Mouse (Mus musculus) 3T3-L1 (cell line): ENCODE measurements around the gene Hif3a.
"Not testable (repeated sequence)": the region's sequence is repeated elsewhere in the genome, so short reads cannot be mapped to it uniquely, and the experiment has no call there.

Experiments used
- DNase-seq: peaks from one replicate; pipeline ENCODE4 v3.0.0-alpha.2; 2015; ENCODE audit warnings: low read depth, low spot score

The Hif3a gene

DNA sequence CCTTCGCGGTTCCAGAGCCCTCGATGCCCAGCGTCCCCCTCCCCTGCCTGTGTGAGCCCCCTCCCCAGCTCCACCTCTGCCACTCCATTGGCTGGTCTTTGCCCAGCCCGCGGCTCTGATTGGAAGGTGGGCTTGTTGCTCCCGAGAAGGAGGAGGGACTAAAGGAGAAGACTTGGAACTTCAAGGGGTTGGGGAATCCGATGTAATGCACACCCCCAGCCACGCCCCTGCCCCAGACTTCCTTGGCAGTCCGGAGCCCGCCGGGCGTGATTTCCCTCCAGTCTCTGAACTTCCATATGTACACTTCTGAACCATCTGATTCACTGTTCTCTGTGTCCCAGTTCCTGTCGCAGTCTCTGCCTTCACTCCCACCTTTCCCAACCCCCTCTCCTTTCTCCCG, at the start of gene Hif3a:
Gene Hif3a, minus strand, starts transcription at position 39 of the 400 bp plus-strand sequence.
- DNase-seq = no peak

DNA sequence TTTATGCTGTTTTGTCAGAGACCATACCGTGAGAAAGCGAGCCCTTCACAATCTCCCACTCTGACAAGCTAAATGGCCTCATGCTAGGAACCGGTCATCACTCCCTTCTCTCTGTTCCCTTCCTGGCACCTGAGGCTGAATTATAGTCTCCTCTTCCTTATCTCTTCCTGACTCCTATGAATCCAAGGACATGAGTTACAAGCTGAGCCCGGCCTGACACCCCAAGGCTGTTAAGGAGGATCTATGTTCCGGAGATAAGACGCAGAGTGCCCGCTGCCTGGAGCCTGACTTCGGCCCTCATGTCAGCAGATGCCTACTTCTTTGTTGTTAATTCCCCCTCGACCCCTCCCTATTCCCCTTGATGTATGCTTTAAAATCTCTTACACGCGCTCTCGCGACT, 39.4 kb upstream of the Hif3a start:
- not testable (repeated sequence) for DNase-seq

DNA sequence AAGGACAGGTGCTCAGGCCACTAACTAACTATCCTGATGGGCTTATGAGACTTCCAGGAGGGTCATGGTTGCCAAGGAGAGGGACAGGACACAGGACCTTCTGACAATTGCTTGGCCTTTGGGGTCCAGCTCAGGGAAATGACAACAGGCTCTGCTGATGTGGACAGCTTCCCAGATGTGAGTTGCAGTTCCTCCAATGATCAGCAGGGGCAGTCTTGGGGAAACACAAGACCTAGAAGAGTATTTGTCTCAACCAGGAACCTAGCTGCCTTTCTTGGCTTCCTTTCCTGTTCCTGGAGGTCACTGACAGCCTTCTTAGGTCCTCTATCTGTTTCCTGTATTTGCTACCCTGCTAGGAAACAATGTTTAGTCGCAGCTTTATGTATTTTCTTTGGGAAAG, 29.1 kb upstream of the Hif3a start:
- peak; percentile 31 for DNase-seq

DNA sequence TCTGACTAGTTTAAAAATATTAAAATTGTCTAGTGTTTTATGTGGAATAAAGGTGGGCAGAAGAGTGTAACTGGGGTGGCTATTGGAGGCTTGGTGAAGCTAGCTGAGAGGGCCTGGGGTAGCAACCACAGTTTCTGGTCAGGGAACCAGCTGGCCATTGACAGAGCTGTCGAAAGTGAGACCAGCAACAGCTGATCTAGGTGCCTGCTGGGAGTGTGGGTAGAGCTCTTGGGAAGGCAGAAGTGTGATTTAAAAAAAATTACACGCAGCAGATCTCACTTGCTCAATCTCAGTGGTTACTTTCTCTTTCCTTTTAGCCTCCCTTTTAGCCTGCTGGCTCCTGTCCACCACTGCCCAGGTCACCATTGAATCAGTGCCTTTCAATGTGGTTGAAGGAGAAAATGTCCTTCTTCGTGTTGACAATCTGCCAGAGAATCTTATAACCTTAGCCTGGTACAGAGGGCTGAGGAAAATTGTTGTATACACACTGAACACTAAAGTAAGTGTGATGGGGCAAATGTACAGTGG, 27.9 kb upstream of the Hif3a start:
- DNase-seq = no peak

DNA sequence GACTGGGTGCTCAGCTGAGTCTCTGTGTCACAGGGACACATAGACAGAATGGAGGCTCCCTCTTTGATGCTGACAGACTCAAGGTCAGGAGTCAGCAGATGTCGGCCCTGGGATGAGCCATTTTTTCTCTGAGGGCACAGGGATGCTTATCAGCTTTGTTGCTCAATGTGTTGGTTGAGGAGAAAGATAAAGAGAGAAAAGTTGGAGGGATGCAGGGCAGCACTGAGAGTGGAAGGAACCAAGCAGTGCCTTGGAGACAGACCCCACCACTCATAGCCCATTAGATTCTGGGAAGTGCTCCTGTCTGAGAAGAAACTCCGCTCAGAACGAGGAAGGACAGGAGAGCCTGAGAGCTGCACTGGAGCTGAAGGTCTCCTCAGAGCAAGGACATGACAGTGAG, 25.5 kb upstream of the Hif3a start:
- DNase-seq = no peak

DNA sequence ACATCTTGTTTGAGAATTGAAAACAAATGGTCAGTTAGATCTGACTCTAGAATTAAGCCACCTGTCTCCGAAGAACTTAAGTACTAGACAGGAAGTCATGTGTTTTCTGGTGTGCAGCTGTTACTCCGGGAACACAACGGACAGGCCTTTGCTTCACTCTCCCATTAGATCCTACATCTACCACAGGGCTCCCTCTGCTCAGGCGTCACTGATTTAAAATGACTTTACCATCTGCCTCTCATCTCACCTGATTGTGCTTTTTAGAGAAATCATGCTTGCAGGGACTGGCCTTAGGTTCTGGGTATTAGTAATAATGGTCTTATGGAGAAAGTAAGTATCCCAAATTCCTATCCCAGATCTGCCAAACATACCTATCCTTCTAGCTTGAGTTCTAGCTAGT, 20.5 kb upstream of the Hif3a start:
- DNase-seq = no peak

DNA sequence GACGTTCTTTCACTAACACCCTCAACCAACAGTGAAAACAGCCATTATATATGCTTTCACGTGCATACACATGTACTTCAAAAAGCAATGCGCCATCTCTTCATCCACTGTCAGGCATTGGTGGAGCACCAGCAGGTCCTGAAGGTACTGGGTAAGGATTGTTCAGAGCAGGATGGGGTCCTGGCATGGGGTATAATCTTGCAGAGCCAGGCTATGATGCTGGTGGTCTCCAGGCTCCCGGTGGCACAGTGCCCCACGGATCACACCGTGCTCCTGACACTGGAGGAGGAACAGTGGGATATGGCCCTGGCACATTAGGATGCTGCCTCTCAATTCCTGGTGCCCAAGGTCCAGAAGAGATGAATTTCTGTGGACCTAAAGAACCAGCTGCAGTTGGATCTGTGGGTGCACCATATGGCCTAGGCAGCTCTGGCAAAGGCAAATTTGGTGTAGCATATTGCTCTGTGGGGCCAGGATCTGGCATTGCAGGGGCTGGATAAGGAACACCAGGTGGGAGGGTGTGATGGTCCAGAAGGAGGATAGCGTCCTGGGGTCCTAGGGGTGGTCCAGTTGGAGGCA, 15.9 kb upstream of the Hif3a start:
- no peak for DNase-seq

DNA sequence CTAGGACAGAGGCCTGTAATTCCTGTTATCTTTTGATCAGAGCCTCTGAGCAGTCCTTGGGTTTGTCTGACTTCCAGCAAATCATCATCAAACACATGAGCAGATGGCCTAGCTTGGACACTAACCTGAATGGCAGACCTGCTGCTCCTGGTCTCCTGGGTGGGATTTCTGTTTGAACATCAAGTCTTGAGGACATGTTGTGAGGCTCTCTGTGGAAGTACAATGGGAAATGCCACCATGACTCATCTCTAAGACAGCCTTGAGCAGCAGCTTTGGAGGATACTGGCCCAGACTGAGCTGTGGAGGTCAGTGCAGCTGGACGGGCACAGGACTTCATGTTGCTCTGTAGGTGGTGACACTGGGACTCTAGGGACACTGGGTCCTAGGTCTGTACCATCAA, 14.3 kb upstream of the Hif3a start:
- DNase-seq = no peak

DNA sequence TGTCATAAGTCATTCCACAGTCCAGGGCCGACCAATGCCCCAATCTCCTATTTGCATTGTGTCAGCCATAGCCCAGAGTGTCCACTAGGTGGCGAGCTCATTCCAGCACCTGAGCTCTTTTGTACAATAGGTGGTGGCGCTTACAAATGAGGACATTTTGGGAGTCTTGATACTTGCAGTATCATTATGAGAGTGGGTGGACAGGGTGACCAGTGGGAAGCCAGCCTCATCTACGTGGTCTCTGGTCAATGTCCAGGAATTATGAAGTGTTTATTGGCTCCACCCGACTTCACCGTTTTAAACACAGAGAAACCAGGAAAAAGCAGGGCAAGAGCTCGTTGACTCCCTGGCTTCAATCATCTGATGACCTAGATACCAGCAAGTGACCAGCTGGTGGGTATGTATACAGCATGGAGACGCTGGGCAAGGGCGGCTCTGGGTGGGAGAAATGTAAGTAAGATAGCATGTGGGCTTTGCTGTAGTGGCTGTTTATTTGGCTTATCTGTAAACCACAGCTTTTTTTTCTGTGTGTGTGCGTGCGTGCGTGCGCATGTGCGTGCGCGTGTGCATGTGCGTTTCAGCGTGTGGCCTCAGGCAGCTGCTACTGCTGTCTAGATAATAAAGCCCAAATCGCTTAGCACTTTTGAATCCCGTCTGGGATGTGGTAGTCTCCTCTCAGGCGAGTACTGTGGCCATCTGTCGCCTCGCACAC, 11.8 kb upstream of the Hif3a start, which contains the start of gene Psg16:
Gene Psg16, plus strand, starts transcription at position 137 of the 712 bp plus-strand sequence.
- peak; percentile 68 for DNase-seq

DNA sequence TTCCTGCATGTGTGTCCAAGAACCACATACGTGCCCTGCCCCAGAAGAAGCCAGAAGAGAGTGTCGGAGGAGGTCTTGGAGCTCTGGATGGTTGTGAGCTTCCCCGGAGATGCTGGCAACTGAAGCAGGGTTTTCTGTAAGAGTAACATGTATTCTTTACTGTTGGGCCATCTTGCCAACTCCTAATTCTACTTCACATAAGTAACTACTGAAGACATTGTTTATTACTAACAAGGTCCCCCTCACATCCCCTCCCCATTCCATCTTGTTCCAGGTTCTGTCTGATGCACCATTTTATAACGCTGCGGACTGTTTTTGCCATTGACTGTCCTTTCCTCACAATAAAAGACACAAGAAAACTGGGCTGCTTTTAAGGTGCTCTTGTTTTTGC, 11.3 kb upstream of the Hif3a start:
- no peak for DNase-seq

DNA sequence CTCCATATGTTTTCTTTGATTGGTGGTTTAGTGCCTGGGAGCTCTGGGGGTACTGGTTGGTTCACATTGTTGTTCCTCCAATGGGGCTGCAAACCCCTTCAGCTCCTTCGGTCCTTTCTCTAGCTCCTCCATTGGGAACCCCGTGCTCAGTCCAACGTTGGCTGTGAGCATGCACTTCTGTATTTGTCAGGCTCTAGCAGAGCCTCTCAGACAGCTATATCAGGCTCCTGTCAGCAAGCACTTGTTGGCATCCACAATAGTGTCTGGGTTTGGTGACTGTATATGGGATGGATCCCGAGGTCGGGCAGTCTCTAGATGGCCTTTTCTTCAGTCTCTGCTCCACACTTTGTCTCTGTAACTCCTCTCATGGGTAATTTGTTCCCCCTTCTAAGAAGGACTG, 5.4 kb upstream of the Hif3a start:
- DNase-seq = not testable (repeated sequence)

DNA sequence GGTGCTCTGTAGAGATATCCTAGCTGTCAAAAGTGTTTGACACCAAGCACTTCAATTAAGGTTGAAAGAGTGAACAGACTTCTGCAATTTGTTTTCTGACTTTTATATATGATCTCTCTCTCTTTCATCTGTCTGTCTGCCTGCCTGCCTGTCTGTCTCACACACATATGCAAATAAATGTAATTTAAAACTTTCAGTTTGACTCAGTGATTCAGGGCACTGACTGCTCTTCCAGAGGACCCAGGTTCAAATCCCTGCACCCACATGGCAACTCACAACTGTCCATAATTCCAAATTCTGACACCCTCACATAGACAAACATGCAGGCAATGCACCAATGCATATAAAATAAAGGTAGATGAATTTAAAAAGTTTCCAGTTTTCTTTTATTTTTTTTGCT, 4.8 kb upstream of the Hif3a start:
- no peak for DNase-seq

DNA sequence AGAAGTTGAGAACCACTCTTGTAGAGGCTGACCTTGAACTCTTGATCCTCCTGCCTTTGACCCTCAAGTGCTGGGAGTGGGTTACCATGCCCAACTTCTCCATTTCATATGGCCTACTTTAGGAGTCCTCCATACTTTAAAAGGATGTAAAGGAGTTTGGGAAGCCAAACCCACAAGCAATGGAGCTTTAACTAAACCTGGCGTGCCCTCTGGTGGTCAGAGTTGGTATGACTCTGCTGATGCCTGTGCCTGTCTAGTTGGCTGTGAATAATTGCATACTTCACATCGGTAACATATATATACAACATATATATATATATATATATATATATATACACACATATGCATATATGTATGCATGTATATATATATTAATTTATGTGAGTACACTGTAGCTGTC, 4.2 kb upstream of the Hif3a start:
- peak; percentile 82 for DNase-seq

DNA sequence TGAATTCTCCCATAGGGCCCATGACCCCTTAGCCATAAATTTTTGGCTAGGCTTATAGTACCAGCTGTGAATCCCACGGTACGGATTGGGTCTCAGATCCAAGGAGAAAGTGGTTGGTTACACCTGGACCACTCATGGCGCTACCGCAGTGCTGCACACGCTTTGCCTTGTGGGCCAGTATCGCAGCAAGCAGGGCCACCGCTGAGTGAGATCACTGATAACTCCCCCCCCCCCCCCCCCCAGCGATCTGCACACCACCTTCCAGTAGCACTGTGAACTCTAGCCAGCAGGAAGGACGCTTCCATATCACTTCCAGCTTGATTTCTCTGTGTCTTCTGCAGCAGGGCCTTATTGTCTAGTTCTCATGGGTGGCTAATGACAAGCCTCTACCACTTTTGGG, 3.4 kb upstream of the Hif3a start:
- DNase-seq = no peak

DNA sequence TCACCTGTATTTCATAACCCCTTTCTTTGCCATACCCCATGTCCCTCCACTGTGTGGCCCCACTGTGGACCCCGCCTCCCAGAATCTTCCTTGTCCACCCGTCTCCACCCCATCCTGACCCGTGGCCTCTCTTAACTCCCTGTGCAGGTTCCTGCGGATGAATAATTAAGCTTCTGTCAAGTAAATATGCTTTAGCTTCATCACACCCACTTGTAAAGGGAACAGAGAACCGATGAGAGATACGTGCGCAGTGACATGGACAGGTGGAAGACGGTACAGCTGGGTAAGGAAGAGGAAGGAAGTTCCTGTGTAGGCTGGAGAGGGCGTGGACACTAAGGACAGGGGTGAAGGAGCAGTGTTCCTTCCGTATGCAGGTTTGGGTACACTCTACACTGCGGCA, 618 bp upstream of the Hif3a start:
- DNase-seq = no peak

DNA sequence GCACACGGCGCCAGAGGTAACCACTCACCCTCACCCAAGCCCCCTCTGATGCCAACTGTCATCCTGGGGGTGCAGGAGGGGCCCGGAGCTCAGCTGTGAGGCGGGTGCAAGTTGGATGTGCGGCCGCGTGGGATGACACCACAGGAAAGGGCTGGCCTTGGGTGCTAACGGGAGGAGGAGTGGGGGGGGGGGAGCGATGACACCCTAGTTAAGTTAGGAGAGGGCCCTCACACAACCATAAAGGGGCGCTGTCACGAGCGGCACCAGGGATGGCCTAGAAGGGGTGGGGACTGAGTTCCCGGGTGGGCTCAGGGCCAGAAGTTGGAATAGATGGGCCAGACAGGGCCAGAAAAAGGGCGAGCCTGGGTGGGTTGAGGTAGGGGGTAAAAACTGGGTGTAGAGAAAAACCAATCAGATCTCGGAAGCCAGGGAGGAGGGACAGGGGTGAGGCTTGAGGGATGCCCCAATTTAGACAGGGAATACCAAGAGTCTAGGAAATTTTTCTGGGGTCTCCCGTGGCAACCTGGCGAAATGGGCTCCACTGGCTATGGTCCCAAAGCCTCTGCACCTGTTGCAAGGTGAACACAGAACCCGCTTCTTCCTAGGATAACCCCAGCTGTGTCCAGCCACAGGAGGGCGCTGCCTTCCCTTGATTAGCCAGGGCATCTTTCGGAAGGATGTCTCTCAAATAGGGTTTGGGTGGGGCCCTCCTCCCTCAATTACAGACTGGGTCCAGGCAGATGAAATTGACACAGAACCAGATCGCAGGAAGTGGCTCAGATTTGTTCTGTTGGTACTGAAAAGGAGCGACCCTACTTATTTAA, 1.2 kb downstream of the Hif3a start:
- no peak for DNase-seq

DNA sequence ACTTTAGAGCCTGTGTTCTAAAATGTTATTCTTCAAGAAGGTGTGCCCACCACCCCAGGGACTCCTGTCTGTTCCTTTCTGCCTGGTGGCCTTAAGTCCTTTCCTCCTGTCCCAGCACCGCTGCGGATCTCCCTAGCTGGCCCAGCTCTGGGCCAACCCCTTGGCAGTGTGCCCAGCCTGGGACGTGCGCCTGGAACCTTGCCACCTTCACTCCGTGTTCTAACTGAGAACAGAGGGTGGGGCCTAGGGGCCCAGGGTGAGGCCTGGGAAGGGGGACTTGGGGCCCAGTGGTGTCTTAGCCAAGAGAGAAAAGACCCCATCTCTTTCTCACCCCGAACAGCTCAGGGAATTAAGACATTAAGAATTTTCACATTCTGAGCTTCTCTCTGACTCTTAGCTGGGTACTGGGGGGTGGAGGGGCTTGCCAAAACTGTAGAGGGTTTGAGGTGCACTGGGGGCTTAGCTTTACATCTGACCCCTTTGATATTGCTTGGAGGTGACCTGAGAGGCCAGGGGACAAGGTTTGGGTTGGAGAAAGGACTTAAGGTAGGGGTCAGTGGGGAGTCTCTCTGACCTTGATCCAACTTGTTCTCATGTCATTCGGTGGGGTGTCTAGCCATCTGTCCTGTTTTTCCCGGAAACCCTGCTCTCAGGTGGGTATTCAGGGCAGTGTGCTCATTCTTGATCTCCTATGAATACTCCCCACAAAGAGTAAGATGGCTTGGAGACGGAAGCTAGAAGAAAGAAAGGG, 2.0 kb downstream of the Hif3a start:
- DNase-seq = peak; percentile 29

DNA sequence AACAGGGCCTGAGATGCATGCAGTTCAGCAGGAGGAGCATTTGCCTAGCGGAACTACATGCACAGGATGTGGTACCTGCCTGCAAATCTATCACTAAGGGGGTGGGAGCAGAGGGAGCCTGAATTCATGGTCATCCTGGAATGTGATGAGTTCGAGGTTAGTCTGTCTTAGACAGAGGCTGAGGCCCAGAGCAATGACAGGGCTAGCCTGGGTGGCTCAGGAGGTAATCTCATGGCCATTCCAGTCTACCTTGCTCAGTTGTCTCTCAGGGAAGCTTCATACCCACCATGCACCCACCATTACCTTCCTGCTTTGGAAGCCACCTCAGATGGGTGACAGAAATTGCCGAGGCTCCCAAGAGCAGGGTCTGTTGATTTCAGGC, 2.8 kb downstream of the Hif3a start:
- DNase-seq = no peak

DNA sequence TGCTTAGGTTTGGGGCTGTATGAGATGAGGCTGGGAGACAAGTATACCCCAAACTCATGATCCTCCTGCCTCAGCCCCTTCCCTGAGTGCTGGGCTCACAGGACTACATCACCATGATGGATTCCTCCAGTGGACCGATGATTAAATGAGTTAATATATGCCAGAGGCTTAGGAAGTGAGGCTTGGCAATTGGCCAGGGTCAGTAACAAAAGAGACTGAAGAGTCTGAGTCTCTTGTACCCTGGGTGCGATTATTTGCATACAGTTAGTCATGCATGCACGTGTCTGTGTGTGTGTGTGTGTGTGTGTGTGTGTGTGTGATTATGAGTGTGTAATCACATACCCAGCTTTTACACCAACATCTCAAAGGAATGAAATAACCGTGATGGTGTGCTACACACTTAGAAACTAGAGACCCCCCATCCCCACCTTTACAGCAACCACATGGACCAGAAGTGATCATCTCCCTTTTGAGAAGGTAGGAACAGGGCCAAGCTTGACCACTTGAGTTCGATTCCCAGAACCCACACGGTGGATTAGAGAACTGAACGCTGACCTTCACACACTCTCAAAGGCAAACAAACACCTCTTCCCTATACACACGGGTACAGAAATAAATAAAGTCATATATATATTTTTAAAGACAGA, 3.3 kb downstream of the Hif3a start:
- no peak for DNase-seq

DNA sequence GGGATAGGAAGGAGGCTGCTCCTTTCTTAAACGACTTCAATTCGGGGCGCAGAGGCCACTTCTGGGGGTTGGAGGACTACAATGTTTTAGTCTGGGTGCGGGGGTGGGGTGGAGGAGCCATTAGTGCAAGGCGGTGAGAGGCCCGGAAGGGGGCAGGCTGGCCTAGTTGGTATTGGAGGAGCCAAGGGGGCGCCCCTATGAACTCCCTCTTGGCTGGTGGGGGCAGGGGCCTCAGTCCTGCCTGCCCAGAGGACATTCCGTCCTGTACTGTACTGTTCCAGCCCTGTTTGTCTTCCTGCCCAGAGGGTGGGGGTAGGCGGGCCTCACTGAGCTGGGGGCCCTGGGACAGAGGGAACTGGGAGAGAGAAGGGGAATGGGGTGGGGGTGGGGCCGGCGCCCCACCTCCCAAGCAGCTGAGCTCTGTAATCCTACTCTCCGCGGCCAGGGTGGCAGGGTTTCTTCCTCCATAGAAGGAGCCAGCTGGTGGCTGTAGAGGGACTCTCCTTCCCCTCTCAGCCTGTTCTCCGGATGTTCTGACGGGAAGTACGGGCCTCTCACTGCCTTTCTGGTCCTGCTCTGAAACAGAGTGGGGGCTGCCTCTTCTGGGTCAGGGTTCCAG, 4.0 kb downstream of the Hif3a start:
- no peak for DNase-seq
